Mouse (Mus musculus) retina, adult 2 months (tissue): Measurements from ENCODE around the gene Esx1.

Experiments
- DNase-seq: peaks from one replicate; pipeline ENCODE4 v3.0.0-alpha.2; 2012; ENCODE audit warnings: low read depth, low spot score

Gene Esx1

DNA sequence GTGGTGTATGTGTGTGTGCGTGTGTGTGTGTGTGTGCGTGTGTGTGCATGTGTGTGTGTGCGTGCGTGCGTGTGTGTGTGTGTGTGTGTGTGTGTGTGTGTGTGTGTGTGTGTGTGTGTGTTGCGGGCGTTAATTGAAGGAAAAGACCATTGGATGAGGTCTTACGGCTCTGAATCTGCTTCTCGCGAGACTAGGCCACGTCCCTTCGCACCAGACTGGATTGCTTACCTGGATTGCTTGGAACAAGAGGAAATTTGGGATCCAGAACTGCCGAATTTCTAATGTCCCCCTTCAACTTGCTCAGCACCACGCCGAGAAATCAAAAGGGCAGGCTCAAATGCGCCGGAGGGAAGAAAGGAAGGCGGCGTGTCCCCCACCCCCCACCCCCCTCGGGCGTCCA is at the start of gene Esx1:
Gene Esx1 (minus strand): TSS at position 366 of the 400 bp plus-strand sequence.
- DNase-seq: no peak

DNA sequence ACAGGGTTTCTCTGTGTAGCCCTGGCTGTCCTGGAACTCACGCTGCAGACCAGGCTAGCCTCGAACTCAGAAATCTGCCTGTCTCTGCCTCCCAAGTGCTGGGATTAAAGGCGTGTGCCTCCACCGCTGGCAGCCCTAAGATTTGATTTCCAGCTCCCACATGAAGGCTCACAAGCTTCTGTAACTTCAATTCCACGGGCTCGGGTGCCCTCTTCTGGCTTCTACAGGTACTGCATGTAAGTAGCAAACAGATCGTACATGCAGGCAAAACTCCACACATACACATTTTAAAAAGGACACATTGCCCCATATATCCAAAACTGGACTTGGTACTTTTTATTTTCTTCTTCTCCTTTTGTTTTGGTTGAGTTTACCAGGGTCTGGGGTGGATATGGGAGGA is 48.1 kb upstream of the Esx1 start:
- no peak for DNase-seq

DNA sequence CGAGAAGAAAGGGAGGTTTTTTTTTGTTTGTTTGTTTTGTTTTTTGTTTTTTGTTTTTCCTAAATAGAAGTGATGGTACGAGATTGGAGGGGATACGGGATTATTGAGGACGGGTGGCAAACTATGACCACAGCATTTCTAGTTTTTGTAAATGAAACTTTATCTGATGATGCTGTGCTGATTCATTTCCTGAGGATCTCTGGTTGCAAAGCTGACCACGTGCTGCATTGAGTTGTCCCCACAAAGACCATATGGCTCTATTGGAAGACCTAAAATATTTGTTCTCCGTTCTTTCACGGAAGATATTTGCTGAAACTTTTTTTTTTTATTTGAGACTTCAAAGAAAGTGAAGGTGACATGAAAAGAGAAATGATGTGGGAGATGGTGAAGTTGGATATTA is 45.8 kb upstream of the Esx1 start:
- no peak for DNase-seq

GRCm38 (mm10) chrX:137165621-137166020 is 43.7 kb upstream of the Esx1 start:
- no peak for DNase-seq

GRCm38 (mm10) chrX:137162700-137163099 is 40.8 kb upstream of the Esx1 start:
- DNase-seq: no peak

DNA sequence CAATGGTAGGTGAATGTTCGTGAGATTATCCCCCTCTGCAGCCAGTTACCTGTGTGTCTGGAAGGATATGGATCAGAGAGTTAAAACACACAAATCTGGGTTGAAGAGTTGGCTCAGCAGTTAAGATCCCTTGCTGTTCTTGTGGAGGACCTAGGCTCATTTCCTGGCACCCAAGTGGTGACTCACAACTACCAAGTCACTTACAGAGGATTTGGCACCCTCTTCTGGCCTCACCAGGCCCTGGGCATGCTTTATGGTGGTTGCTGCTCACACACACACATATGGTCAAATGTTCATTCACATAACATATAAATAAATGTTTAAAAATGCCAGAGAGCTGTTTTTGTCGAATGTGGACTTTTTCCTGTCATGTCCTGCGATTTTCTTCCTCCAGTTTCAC is 39.1 kb upstream of the Esx1 start:
- DNase-seq: no peak

GRCm38 (mm10) chrX:137149050-137149449 is 27.2 kb upstream of the Esx1 start:
- no peak for DNase-seq

DNA sequence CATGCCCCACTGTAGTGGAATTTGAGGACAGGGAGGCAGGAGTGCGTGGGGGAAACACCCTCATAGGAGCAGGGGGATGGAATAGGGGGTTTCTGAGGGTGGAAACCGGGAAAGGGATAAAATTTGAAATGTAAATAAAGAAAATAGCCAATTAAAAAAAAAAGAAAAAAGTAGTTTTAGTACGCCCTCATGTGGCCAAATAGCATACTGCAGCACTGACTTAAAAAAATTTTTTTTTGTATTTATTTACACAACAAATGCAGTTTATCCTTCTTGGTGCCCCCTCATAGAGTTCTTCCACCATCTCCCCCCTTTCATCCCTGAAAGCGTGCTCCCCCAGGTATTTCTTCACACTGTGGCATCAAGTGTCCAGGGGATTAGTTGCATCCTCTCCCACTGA is 22.8 kb upstream of the Esx1 start:
- DNase-seq: no peak

DNA sequence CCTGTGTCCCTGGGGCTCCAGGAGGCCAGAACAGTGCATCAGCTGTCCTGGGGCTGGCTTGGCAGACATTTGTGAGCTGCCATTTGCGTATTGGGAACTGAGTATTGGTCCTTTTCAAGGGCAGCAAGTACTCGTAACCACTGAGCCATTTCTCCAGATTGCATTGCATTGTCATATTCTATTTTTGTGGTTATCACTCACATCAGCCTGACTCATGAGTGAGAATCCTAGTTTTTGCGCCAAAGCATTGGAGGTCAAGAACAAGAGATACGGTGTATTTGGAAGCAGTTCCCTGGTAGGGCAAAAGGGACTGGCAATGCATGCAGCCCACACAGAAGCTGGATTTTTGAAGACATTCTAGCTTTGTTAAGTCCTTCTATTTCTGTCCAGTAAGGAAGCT is 21.8 kb upstream of the Esx1 start:
- no peak for DNase-seq

GRCm38 (mm10) chrX:137142546-137142945 is 20.7 kb upstream of the Esx1 start:
- no peak for DNase-seq

GRCm38 (mm10) chrX:137141669-137142068 is 19.8 kb upstream of the Esx1 start:
- peak; percentile 32 for DNase-seq

- DNase-seq: no peak
Observed at GRCm38 (mm10) chrX:137127542-137127941, 5.7 kb upstream of the Esx1 start.

GRCm38 (mm10) chrX:137119675-137120423 is 2.0 kb downstream of the Esx1 start:
- DNase-seq: no peak

- no peak for DNase-seq
Observed at GRCm38 (mm10) chrX:137118097-137118746, 3.7 kb downstream of the Esx1 start.

GRCm38 (mm10) chrX:137106498-137106897 is 15.4 kb downstream of the Esx1 start:
- DNase-seq: no peak

DNA sequence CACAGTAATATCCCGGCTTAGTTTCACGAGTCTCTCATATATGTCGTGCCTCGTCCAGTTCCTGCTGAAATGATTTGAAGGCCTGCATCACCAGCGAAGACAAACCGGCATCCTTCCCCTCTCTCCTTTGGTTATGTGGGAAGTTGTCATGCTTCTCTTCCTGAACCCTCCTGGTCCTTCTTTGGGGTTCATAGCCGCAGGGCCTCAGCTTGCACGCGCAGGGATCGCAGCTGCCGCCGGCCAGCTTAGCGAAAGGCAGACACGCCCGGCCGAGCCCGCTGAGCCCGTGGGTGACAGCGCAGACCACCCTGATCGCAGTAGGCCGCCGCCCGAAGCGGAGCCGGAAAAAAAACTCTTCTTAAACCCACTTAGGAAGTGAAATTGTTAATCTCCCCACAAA is 17.4 kb downstream of the Esx1 start:
- no peak for DNase-seq
